Mouse (Mus musculus) midbrain, embryonic 13.5 days (tissue): ENCODE measurements around the gene Ccdc124. TPM values are rescaled to one million over a fixed set of nuclear protein-coding genes. Genes with fewer than 3 reads are reported as not detected.

Source experiments
- ATAC-seq: fragments of 200-750 bp; cut with Nextera tagmentation; 2 replicates; pipeline ENCODE4 v1.8.0; 2017; ENCODE audit warnings: mild to moderate bottlenecking, moderate TSS enrichment, moderate library complexity
- H3K27ac ChIP-seq: fragments of 300-500 bp; sonication (generic); 2 replicates; pipeline ENCODE4 v1.5.1; 2015; ENCODE audit warnings: inconsistent platforms, mild to moderate bottlenecking, moderate library complexity
- H3K27me3 ChIP-seq: fragments of 300-500 bp; sonication (generic); 2 replicates; pipeline ENCODE4 v1.6.1; 2015; ENCODE audit warnings: mild to moderate bottlenecking, inconsistent platforms
- H3K36me3 ChIP-seq: fragments of 300-500 bp; sonication (generic); 2 replicates; pipeline ENCODE4 v1.6.1; 2015; ENCODE audit warnings: mild to moderate bottlenecking, inconsistent platforms
- H3K4me1 ChIP-seq: fragments of 300-500 bp; sonication (generic); replicated peaks from 2 replicates; pipeline ENCODE4 v1.6.1; 2015; ENCODE audit warnings: inconsistent platforms
- H3K4me2 ChIP-seq: fragments of 300-500 bp; sonication (generic); replicated peaks from 2 replicates; pipeline ENCODE4 v1.6.1; 2015; ENCODE audit warnings: moderate library complexity, mild to moderate bottlenecking, inconsistent platforms
- H3K4me3 ChIP-seq: fragments of 300-500 bp; sonication (generic); replicated peaks from 2 replicates; pipeline ENCODE4 v1.5.1; 2015; ENCODE audit warnings: mild to moderate bottlenecking, inconsistent platforms
- H3K9ac ChIP-seq: fragments of 300-500 bp; sonication (generic); replicated peaks from 2 replicates; pipeline ENCODE4 v1.6.1; 2015; ENCODE audit warnings: mild to moderate bottlenecking, inconsistent platforms
- H3K9me3 ChIP-seq: fragments of 300-500 bp; sonication (generic); 2 replicates; pipeline ENCODE4 v1.6.1; 2016; ENCODE audit warnings: mild to moderate bottlenecking, inconsistent platforms
- whole genome bisulfite sequencing: fragments of 180-500 bp; shearing (Covaris S2); methylation state at CpG from one replicate; pipeline ENCODE4 v1.1.7; 2015; 5-methylcytosine and 5-hydroxymethylcytosine counted together
- polyA plus RNA-seq: library from polyadenylated mRNA; unstranded; fragments of >200 nt; fragmentation: Nextera tagmentation; extraction: Ambion mirVana; gene quantifications from 2 replicates; pipeline ENCODE4 v1.2.1, GENCODE M21; 2015

Gene Ccdc124
- polyA plus RNA-seq, 1 experiment from 2014 or later, result 160 TPM

DNA sequence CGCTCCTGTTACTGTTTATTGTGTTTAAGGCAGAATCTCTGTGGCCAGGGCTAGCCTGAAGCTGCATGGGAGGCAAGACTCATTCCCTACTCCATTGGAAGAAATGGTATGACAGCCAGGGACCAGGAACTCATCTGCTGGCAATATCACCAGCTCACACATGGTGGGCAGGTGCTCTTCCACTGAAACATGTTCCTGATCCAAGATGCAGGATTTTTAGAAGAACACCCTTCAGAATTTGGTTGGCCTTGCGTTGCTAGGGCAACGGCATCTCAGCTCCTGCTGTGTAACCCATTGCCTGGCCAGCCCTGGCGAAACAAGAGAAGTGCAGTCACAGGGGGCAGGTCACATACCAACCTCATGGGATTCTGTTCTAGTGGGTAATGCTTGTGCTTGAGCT, 5.8 kb upstream of the Ccdc124 start:
- Histone ChIP-seq H3K4me3 (no peak overlapping the region), H3K4me1 (0 out of 2 replicates have a peak, but pooled peaks cover 4% of the 10 kb centered on the region), H3K27me3 (0 out of 2 replicates have a peak, but pooled peaks cover 2% of the 10 kb centered on the region), H3K9me3 (no peaks in the 10 kb centered on the region), H3K4me2 (no peak overlapping the region), H3K9ac (no peak overlapping the region), H3K27ac (no peak overlapping the region), H3K36me3 (no peaks in the 10 kb centered on the region)
- no peak for ATAC-seq
- WGBS, result 52% methylated on average over 4 of the region's 4 CpGs

- Histone ChIP-seq H3K36me3 (no peaks in the 10 kb centered on the region), H3K9me3 (no peaks in the 10 kb centered on the region), H3K27me3 (0 out of 2 replicates have a peak, but pooled peaks cover 2% of the 10 kb centered on the region), H3K27ac (no peak overlapping the region), H3K4me2 (no peak overlapping the region), H3K9ac (0 out of 2 replicates have a peak overlapping the region, but pooled peaks have one; percentile 14), H3K4me3 (no peak overlapping the region), H3K4me1 (0 out of 2 replicates have a peak, but pooled peaks cover 4% of the 10 kb centered on the region)
- 65% methylated on average over 2 of the region's 2 CpGs for WGBS
- no peak for ATAC-seq
These were observed 4.4 kb upstream of the Ccdc124 start for GRCm38 (mm10) chr8:70878178-70878577.

- no peak overlapping the region for H3K4me3 ChIP-seq
- H3K4me1 ChIP-seq, result peaks cover 17% of the 10 kb centered on the region
- ATAC-seq, result no peak
- H3K27me3 ChIP-seq, result 0 out of 2 replicates have a peak, but pooled peaks cover 2% of the 10 kb centered on the region
- no peaks in the 10 kb centered on the region for H3K36me3 ChIP-seq
- WGBS, result 68% methylated on average over 4 of the region's 4 CpGs
- no peak overlapping the region for H3K9ac ChIP-seq
- H3K27ac ChIP-seq, result no peak overlapping the region
- no peak overlapping the region for H3K4me2 ChIP-seq
- no peaks in the 10 kb centered on the region for H3K9me3 ChIP-seq
These were observed 2.6 kb upstream of the Ccdc124 start for GRCm38 (mm10) chr8:70876382-70876781.

- no peak for ATAC-seq
- no peak overlapping the region for H3K9ac ChIP-seq
- no peak overlapping the region for H3K4me3 ChIP-seq
- H3K27me3 ChIP-seq, result 0 out of 2 replicates have a peak, but pooled peaks cover 2% of the 10 kb centered on the region
- H3K27ac ChIP-seq, result 0 out of 2 replicates have a peak overlapping the region, but pooled peaks have one; percentile 88
- H3K4me2 ChIP-seq, result no peak overlapping the region
- 91% methylated on average over 13 of the region's 13 CpGs for WGBS
- no peaks in the 10 kb centered on the region for H3K36me3 ChIP-seq
- peaks cover 21% of the 10 kb centered on the region for H3K4me1 ChIP-seq
- H3K9me3 ChIP-seq, result no peaks in the 10 kb centered on the region
These were observed 706 bp upstream of the Ccdc124 start for GRCm38 (mm10) chr8:70874441-70874840.

DNA sequence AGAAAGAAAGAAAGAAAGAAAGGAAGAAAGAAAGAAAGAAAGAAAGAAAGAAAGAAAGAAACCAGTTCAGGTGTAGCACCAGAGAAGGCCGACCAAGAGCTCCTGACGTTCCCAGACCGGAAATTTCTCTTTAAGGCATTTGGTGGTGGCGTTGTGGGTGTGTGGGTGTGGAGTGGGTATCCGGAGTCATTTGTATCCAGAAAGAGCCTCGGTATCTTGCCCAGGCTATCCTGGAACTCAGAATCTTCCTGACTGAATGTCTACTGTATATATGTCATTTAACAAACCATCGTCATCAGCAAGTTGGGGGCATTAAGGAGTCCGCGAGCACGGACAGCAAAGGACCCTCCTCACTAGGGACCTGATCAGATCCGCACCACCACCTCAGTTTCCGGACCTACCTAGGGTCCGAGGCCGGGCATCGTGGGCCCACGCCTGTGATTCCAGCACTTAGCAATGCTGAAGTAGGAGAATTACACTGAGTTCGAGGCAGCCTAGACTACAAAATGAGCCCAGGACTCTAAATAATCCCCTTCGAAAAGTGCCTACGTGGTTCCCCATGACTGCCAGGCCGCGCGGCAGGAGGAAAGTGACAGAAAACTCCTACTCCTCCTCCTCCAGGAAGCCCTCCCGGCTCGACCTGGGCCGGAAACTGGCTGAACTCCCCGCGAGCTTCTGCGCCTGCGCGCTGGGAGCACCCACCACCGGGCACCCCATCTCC, 932 bp downstream of the Ccdc124 start:
- peaks cover 37% of the 10 kb centered on the region for H3K4me1 ChIP-seq
- no peaks in the 10 kb centered on the region for H3K9me3 ChIP-seq
- peak overlapping the region; percentile 88 for H3K27ac ChIP-seq
- 0 out of 2 replicates have a peak, but pooled peaks cover 2% of the 10 kb centered on the region for H3K27me3 ChIP-seq
- 8% methylated on average over 31 of the region's 31 CpGs for WGBS
- ATAC-seq, result peak; percentile 1; the same call in 1 of the 2 replicates
- peak overlapping the region; percentile 86 for H3K4me3 ChIP-seq
- peak overlapping the region; percentile 93 for H3K4me2 ChIP-seq
- H3K36me3 ChIP-seq, result peaks cover 7% of the 10 kb centered on the region
- H3K9ac ChIP-seq, result peak overlapping the region; percentile 81

- Histone ChIP-seq H3K4me2 (no peak overlapping the region), H3K4me3 (no peak overlapping the region), H3K27ac (no peak overlapping the region), H3K9ac (0 out of 2 replicates have a peak overlapping the region, but pooled peaks have one; percentile 1), H3K27me3 (0 out of 2 replicates have a peak, but pooled peaks cover under 1% of the 10 kb centered on the region), H3K9me3 (no peaks in the 10 kb centered on the region), H3K4me1 (peaks cover 46% of the 10 kb centered on the region), H3K36me3 (peaks cover 10% of the 10 kb centered on the region)
- 87% methylated on average over 5 of the region's 5 CpGs for whole genome bisulfite sequencing
- ATAC-seq, result no peak
These were observed 2.4 kb downstream of the Ccdc124 start for GRCm38 (mm10) chr8:70871195-70871807.

DNA sequence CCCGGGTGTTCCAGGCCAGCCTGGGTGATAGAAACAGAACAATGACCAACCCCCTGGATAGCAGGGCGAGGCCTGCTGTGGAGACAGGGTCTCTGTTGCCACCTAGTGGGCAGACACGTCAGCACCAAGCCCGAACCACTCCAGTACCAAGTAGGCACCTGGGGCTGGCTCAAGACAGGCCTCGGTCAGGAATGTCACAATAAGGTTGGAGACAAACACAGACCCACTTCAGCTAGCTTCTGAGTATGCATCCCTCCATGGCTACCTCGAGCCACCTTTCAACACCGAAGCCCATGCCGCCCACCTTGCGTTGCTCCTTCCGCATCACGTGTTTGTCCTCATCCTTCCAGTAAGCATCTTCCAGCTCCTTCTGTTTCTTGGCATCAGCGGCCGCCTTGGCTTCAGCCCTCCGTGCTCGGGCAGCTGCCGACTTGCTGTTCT, 4.1 kb downstream of the Ccdc124 start:
- Histone ChIP-seq H3K4me3 (no peak overlapping the region), H3K4me1 (peaks cover 56% of the 10 kb centered on the region), H3K27me3 (no peaks in the 10 kb centered on the region), H3K9me3 (no peaks in the 10 kb centered on the region), H3K36me3 (peaks cover 10% of the 10 kb centered on the region), H3K27ac (peak overlapping the region; percentile 86), H3K9ac (peak overlapping the region; percentile 54), H3K4me2 (no peak overlapping the region)
- 47% methylated on average over 16 of the region's 16 CpGs for WGBS
- ATAC-seq, result peak; percentile 8; the same call in 1 of the 2 replicates

GRCm38 (mm10) chr8:70869199-70869571, 4.5 kb downstream of the Ccdc124 start:
- peak overlapping the region; percentile 86 for H3K27ac ChIP-seq
- ATAC-seq, result no peak
- peak overlapping the region; percentile 54 for H3K9ac ChIP-seq
- no peaks in the 10 kb centered on the region for H3K27me3 ChIP-seq
- H3K9me3 ChIP-seq, result no peaks in the 10 kb centered on the region
- H3K4me3 ChIP-seq, result peak overlapping the region; percentile 12; the same call in 1 of the 2 replicates
- peak overlapping the region; percentile 38 for H3K4me2 ChIP-seq
- WGBS, result 32% methylated on average over 5 of the region's 5 CpGs
- H3K4me1 ChIP-seq, result peaks cover 60% of the 10 kb centered on the region
- peaks cover 10% of the 10 kb centered on the region for H3K36me3 ChIP-seq

DNA sequence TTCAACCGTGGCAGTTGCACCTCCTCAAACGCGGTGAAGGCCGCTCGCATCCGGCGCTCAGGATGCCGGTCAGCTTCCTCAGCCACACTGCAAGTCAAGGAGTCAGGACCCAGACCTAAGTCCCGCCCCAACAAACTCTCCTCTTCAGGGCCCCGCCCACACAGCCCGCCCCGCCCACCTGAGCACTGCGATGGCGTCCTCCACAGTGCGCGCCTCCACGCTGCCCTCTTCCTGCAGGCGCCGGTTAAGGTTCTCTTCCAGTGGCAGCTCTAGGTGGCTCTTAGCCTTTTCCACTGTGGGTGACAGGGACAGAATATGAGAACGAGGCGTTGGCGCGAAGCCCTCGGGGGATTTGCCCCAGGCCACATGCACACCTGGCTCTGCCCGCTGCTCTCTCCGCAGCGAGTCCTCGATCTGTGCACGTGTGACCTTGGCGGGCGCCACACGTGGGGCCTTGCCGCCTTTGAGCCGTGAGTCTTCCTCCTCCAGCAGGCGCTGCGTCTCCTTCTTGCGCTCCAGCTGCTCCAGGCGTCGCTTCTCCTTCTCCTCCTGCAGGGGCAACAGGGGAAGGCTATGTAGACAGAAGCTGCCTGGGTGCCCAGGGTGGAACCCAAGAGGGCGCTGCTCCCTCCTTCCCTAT, 5.1 kb downstream of the Ccdc124 start:
- no peaks in the 10 kb centered on the region for H3K9me3 ChIP-seq
- H3K4me3 ChIP-seq, result peak overlapping the region; percentile 12; the same call in 1 of the 2 replicates
- ATAC-seq, result no peak
- no peaks in the 10 kb centered on the region for H3K27me3 ChIP-seq
- WGBS, result 12% methylated on average over 40 of the region's 40 CpGs
- peak overlapping the region; percentile 38 for H3K4me2 ChIP-seq
- peak overlapping the region; percentile 54 for H3K9ac ChIP-seq
- peak overlapping the region; percentile 86 for H3K27ac ChIP-seq
- H3K36me3 ChIP-seq, result peaks cover 10% of the 10 kb centered on the region
- H3K4me1 ChIP-seq, result peaks cover 65% of the 10 kb centered on the region

DNA sequence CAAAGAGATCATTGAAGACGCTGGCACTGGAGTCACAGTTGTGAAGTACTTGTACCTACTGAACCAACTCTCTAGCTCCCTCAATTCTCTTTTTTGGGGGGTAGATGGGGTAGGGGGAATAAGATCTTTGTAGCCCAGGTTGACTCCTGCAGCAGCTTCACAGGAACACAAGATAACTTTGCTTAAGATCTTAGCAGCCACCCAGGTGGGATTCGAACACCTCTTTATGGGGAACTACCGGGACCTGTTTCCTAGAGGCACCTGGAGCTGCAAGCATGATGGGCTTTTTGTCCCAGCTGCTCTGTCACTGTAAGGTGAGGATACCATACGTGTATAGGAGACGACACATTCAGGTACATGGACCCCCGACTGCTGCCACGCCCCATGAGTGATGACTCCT, 7.2 kb downstream of the Ccdc124 start:
- Histone ChIP-seq H3K27me3 (no peaks in the 10 kb centered on the region), H3K4me2 (peak overlapping the region; percentile 95), H3K4me3 (no peak overlapping the region), H3K9me3 (no peaks in the 10 kb centered on the region), H3K27ac (peak overlapping the region; percentile 94), H3K4me1 (peaks cover 75% of the 10 kb centered on the region), H3K9ac (peak overlapping the region; percentile 55; the same call in 1 of the 2 replicates), H3K36me3 (peaks cover 10% of the 10 kb centered on the region)
- 84% methylated on average over 7 of the region's 7 CpGs for WGBS
- ATAC-seq, result no peak

DNA sequence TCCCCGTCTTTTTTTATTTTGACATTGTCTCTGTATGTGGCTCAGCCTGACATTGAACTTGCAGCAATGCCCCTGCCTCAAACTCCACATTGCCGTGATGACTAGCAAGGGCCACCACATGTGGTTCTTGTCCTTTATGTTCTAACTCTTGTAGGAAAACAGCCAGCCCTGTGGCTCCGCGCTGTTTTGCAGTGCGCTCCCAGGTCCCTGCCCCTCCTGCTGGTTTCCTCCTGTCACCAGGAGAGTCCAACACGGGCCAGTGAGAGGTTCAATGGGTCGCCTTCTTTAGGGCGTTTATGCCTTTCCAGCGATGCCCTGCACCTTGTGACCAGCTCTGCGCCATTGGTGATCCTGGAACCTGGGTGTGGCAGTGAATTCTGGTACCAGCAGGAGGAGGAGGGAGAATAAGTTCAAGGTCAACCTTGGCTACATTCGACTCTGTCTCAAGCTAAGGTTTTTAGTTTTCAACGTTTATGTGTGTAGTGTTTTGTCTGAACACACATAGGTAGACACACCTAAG, 7.7 kb downstream of the Ccdc124 start:
- H3K4me1 ChIP-seq, result peaks cover 75% of the 10 kb centered on the region
- peaks cover 10% of the 10 kb centered on the region for H3K36me3 ChIP-seq
- H3K4me2 ChIP-seq, result peak overlapping the region; percentile 95
- WGBS, result 7% methylated on average over 12 of the region's 12 CpGs
- peak overlapping the region; percentile 94 for H3K27ac ChIP-seq
- peak overlapping the region; percentile 30 for H3K4me3 ChIP-seq
- peak overlapping the region; percentile 55 for H3K9ac ChIP-seq
- ATAC-seq, result peak; percentile 9
- H3K27me3 ChIP-seq, result no peaks in the 10 kb centered on the region
- no peaks in the 10 kb centered on the region for H3K9me3 ChIP-seq
